25 mouse cellular contexts compared by ENCODE assay signal in genomic region chr11:20937942-20938341, GRCm38 (mm10).
"Had no signal": no experiment of that assay in that cellular context is flagged by ENCODE, and none has a peak within 500 bp of the region (broad histone marks: within the 10 kb centered on the region; RNA-seq: fewer than 3 reads in every experiment).

No protein-coding gene starts in this region.

- ATAC-seq: liver, postnatal 0 days; lung, postnatal 0 days; midbrain, embryonic 16.5 days had no signal

- H3K27me3 ChIP-seq: lung, embryonic 15.5 days; midbrain, embryonic 12.5 days; neural tube, embryonic 13.5 days; neural tube, embryonic 15.5 days had no signal

- H3K9ac ChIP-seq: liver, embryonic 13.5 days; liver, embryonic 15.5 days; liver, postnatal 0 days; lung, embryonic 15.5 days; midbrain, embryonic 12.5 days; neural tube, embryonic 13.5 days; neural tube, embryonic 15.5 days had no signal

- H3K4me2 ChIP-seq: liver, embryonic 11.5 days; liver, embryonic 13.5 days; liver, embryonic 15.5 days; lung, embryonic 15.5 days; midbrain, embryonic 12.5 days; neural tube, embryonic 13.5 days; neural tube, embryonic 15.5 days had no signal

- H3K27ac ChIP-seq: liver, embryonic 13.5 days; liver, embryonic 15.5 days; lung, embryonic 15.5 days; macrophage; midbrain, embryonic 10.5 days; midbrain, embryonic 12.5 days; neural tube, embryonic 13.5 days; neural tube, embryonic 15.5 days had no signal

- H3K4me3 ChIP-seq: liver, embryonic 13.5 days; liver, embryonic 15.5 days; lung, embryonic 15.5 days; midbrain, embryonic 10.5 days; midbrain, embryonic 12.5 days; myocyte; neural tube, embryonic 13.5 days; neural tube, embryonic 15.5 days had no signal

- DNase-seq: liver, embryonic 13.5 days; liver, postnatal 0 days; lung, adult 2 months; lung, postnatal 14 days; lung, postnatal 36 days; midbrain, embryonic 14.5 days; retina, postnatal 1 day; right cerebral cortex, adult 18-20 months; right cerebral cortex, postnatal 25 days; right cerebral cortex, postnatal 4 days; spleen, adult 18-20 months; thymus, adult 18-20 months; thymus, postnatal 25 days; thymus, postnatal 4 days had no signal

- H3K4me1 ChIP-seq: lung, embryonic 15.5 days; neural tube, embryonic 13.5 days; neural tube, embryonic 15.5 days had no signal

- H3K9me3 ChIP-seq: liver, embryonic 13.5 days; liver, embryonic 15.5 days; lung, embryonic 15.5 days; midbrain, embryonic 10.5 days; midbrain, embryonic 12.5 days; neural tube, embryonic 13.5 days; neural tube, embryonic 15.5 days had no signal

- H3K36me3 ChIP-seq: liver, embryonic 13.5 days; liver, embryonic 15.5 days; lung, embryonic 15.5 days; midbrain, embryonic 10.5 days; midbrain, embryonic 12.5 days; neural tube, embryonic 13.5 days; neural tube, embryonic 15.5 days had no signal
